Mouse (Mus musculus): ENCODE results near the gene Aebp2. TPM values are rescaled to one million over a fixed set of nuclear protein-coding genes. Genes with fewer than 3 reads are reported as not detected.
"Not testable (repeated sequence)": the region's sequence is repeated elsewhere in the genome, so short reads cannot be mapped to it uniquely, and the experiment has no call there.

The Aebp2 gene
- polyA plus RNA-seq, 1 experiment from 2014 or later = 7.3 TPM

DNA sequence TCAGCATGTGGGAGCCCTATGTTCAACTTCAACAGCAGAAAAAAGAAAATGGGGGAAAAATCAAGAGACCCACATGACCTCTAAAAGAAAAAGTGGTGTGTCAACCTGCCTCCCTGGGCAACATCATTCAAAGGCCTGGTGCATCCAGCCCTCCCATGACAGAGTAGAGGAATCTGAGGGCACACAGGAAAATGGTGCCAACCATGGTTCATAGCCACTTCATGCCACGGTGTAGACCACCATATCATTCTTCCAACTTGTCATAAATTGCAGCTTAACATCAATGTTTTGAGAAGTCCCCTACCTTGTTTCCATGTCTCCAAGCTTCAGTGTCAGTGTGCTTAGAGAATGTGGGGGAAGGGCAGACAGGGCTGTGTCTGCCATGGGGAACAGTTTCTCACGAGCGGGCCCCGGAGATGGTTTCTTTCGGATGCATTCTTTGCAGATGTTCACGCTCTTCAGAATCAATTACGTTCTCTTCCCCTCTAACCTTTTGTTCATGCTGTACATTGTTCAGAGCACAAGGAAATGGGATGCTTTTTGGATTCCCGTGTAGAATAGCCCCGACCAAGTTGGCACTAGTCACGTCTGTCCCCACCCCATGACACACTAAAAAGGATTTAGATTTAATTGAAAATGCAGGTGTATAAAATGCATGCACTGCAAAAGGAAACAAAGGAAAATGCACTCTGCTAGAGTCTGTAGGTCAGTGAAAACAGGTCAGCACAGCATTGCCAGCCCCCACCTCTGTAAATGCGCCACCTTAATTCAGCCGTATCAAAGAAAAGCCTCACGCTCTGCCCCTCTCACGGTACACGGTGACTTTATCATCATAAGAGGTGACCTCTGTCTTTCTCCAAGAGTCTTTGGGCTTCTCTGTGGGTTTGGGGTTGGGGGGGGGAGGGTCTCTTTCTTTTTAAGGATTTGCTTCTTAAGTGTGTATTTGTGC lies 24.8 kb upstream of the Aebp2 start:
- Histone ChIP-seq H3K4me1 (replicated peaks; ENCODE audit: control insufficient read depth, insufficient read depth) (no peaks in the 10 kb centered on the region), H3K9me3 (ENCODE audit: control insufficient read depth, low read length) (no peaks in the 10 kb centered on the region), H3K4me2 (replicated peaks; ENCODE audit: low read depth) (no peak overlapping the region), H3K36me3 (ENCODE audit: control insufficient read depth, insufficient read depth, low read length) (peaks cover 7% of the 10 kb centered on the region), H3K4me3 (ENCODE audit: low read depth, low read length) (no peak overlapping the region), H3K27me3 (ENCODE audit: control insufficient read depth, insufficient read depth, low read length) (no peaks in the 10 kb centered on the region), H3K27ac (replicated peaks) (no peak overlapping the region), H3K9ac (ENCODE audit: low read length) (no peak overlapping the region)
- TF ChIP-seq CTCF (IDR thresholded peaks at IDR 0.05; ENCODE audit: low read depth) (no peak), EP300 (optimal IDR thresholded peaks at IDR 0.05) (no peak)
- DNase-seq (ENCODE audit: low spot score) (no peak), ATAC-seq (ENCODE audit: low FRiP score, low TSS enrichment) (no peak)
- 81% methylated on average over 15 of the region's 15 CpGs for WGBS

DNA sequence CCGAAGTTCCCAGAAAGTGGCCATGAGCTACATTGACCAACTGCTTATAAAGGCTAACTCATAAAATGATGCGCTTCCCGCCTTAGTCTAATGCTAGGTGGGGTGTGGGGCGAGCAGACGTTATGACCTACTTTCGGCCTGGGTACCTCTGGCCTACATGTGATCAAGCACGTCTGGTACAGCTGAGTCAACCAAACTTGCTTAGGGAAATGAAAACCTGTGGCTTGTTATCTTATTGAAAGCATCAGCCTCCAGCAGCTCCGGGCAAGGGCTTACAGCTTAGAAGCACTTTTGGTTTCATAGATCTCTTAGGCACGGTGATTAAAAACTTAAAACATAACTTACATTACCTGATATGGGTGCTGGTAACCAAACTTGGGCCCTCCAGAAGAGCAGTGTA lies 23.9 kb upstream of the Aebp2 start:
- TF ChIP-seq CTCF (IDR thresholded peaks at IDR 0.05; ENCODE audit: low read depth) = no peak
- no peaks in the 10 kb centered on the region for H3K4me1 ChIP-seq (replicated peaks; ENCODE audit: control insufficient read depth, insufficient read depth)
- ATAC-seq (ENCODE audit: low FRiP score, low TSS enrichment) = no peak
- no peak for DNase-seq (ENCODE audit: low spot score)
- no peak overlapping the region for H3K9ac ChIP-seq (ENCODE audit: low read length)
- H3K27ac ChIP-seq (replicated peaks) = no peak overlapping the region
- 79% methylated on average over 9 of the region's 9 CpGs for WGBS
- no peaks in the 10 kb centered on the region for H3K27me3 ChIP-seq (ENCODE audit: control insufficient read depth, insufficient read depth, low read length)
- H3K9me3 ChIP-seq (ENCODE audit: control insufficient read depth, low read length) = no peaks in the 10 kb centered on the region
- no peak overlapping the region for H3K4me3 ChIP-seq (ENCODE audit: low read depth, low read length)
- peaks cover 7% of the 10 kb centered on the region for H3K36me3 ChIP-seq (ENCODE audit: control insufficient read depth, insufficient read depth, low read length)
- no peak overlapping the region for H3K4me2 ChIP-seq (replicated peaks; ENCODE audit: low read depth)

DNA sequence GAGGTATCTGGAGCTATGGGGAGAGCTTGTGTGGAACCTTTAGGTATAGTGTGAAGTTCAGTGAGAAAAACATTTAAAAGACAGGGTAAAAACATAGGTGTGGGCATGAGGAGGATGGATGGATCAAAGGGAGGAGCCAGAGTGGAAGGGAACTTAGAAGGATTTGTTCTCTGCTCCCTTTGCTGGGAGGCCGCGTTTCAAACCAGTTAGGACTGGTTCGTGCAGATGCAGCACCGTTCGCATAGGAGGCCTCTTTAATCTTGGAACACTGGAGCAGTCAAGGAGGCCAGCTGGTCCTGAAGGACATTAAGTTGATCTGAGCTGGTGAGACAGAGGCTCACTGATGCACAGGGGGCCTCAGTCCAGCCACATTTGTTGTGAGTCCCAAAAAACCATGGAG lies 23.1 kb upstream of the Aebp2 start:
- Histone ChIP-seq H3K36me3 (ENCODE audit: control insufficient read depth, insufficient read depth, low read length) (peaks cover 7% of the 10 kb centered on the region), H3K9me3 (ENCODE audit: control insufficient read depth, low read length) (no peaks in the 10 kb centered on the region), H3K27ac (replicated peaks) (0 out of 2 replicates have a peak overlapping the region, but pooled peaks have one; percentile 24), H3K27me3 (ENCODE audit: control insufficient read depth, insufficient read depth, low read length) (no peaks in the 10 kb centered on the region), H3K4me1 (replicated peaks; ENCODE audit: control insufficient read depth, insufficient read depth) (no peaks in the 10 kb centered on the region), H3K9ac (ENCODE audit: low read length) (no peak overlapping the region), H3K4me3 (ENCODE audit: low read depth, low read length) (no peak overlapping the region), H3K4me2 (replicated peaks; ENCODE audit: low read depth) (no peak overlapping the region)
- no peak for DNase-seq (ENCODE audit: low spot score)
- WGBS = 71% methylated on average over 5 of the region's 5 CpGs
- no peak for TF ChIP-seq EP300 (optimal IDR thresholded peaks at IDR 0.05)
- no peak for TF ChIP-seq CTCF (IDR thresholded peaks at IDR 0.05; ENCODE audit: low read depth)
- no peak for ATAC-seq (ENCODE audit: low FRiP score, low TSS enrichment)

DNA sequence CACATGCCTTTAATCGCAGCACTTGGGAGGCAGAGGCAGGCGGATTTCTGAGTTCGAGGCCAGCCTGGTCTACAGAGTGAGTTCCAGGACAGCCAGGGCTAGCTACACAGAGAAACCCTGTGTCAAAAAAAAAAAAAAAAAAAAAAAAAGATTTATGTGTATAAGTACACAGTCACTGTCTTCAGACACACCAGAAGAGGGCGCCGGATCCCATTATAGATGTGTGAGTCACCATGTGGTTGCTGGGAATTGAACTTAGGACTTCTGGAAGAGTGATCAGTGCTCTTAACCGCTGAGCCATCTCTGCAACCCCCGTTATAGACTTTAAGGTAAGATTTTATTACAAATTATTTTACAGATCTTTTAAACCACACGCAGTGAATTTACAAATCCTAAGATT lies 21.8 kb upstream of the Aebp2 start:
- not testable (repeated sequence) for H3K9ac ChIP-seq (ENCODE audit: low read length); DNase-seq (ENCODE audit: low spot score); H3K36me3 ChIP-seq (ENCODE audit: control insufficient read depth, insufficient read depth, low read length); H3K27ac ChIP-seq (replicated peaks); H3K4me1 ChIP-seq (replicated peaks; ENCODE audit: control insufficient read depth, insufficient read depth); H3K4me2 ChIP-seq (replicated peaks; ENCODE audit: low read depth); ATAC-seq (ENCODE audit: low FRiP score, low TSS enrichment); H3K4me3 ChIP-seq (ENCODE audit: low read depth, low read length); H3K27me3 ChIP-seq (ENCODE audit: control insufficient read depth, insufficient read depth, low read length); H3K9me3 ChIP-seq (ENCODE audit: control insufficient read depth, low read length)
- WGBS = 93% methylated on average over 8 of the region's 8 CpGs
- peak; percentile 36; the same call in 1 of the 2 replicates for TF ChIP-seq CTCF (IDR thresholded peaks at IDR 0.05; ENCODE audit: low read depth)

DNA sequence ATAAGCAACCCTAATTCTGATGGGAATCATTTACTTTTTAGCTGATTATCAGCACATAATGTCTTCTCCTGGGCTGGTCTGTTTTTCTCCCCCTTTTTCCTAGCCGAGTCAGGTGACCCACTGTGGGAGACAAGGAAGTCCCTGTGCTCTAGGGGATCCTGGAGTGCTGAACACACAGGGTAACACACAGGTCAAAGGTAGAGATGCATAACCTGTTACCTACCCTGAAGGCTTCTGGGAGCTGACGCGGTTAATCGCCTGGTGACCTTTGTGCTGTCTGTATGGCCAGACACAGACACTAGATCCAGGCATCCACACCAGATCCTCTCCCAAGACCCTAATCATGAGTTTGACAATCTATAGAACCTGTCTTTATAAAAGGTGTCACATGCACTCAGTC lies 21.3 kb upstream of the Aebp2 start:
- 94% methylated on average over 4 of the region's 4 CpGs for WGBS
- no peaks in the 10 kb centered on the region for H3K4me1 ChIP-seq (replicated peaks; ENCODE audit: control insufficient read depth, insufficient read depth)
- no peak for TF ChIP-seq CTCF (IDR thresholded peaks at IDR 0.05; ENCODE audit: low read depth)
- TF ChIP-seq EP300 (optimal IDR thresholded peaks at IDR 0.05) = no peak
- H3K9me3 ChIP-seq (ENCODE audit: control insufficient read depth, low read length) = no peaks in the 10 kb centered on the region
- H3K27ac ChIP-seq (replicated peaks) = no peak overlapping the region
- no peak overlapping the region for H3K9ac ChIP-seq (ENCODE audit: low read length)
- H3K27me3 ChIP-seq (ENCODE audit: control insufficient read depth, insufficient read depth, low read length) = no peaks in the 10 kb centered on the region
- H3K4me2 ChIP-seq (replicated peaks; ENCODE audit: low read depth) = no peak overlapping the region
- no peak for DNase-seq (ENCODE audit: low spot score)
- no peak overlapping the region for H3K4me3 ChIP-seq (ENCODE audit: low read depth, low read length)
- peaks cover 3% of the 10 kb centered on the region; the same call in 1 of the 2 replicates for H3K36me3 ChIP-seq (ENCODE audit: control insufficient read depth, insufficient read depth, low read length)
- peak; percentile 27; the same call in 1 of the 2 replicates for ATAC-seq (ENCODE audit: low FRiP score, low TSS enrichment)

Measured in stomach, postnatal 0 days (tissue).